Mouse (Mus musculus): ENCODE results near the gene P4ha2. TPM values are rescaled to one million over a fixed set of nuclear protein-coding genes. Genes with fewer than 3 reads are reported as not detected.

The P4ha2 gene
- total RNA-seq, 2 experiments from 2014 or later, result 19.9 to 21.2 TPM

DNA sequence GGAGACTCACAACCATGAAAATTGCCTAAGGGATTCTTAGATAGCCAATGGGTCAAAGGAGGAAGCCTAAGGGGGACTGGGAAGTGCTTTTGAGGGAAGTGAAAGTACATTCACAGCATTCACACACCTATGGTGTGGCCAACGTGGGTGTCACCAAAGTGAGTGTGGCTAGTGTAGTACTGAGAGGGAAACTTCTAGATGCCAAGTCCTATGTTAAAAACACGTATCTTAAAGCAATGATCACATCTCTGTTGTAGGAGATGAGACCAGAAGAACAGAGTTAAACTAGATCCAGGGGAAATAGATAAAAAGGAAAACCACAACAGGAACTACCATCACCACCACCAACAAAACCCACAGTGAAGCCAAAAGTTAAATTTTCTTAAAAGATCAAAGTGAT lies 61.0 kb downstream of the P4ha2 start:
- intact Hi-C loops (cut with DNase I; ENCODE audit: low total_unique reads), result no loop called here
- DNase-seq, result no peak

DNA sequence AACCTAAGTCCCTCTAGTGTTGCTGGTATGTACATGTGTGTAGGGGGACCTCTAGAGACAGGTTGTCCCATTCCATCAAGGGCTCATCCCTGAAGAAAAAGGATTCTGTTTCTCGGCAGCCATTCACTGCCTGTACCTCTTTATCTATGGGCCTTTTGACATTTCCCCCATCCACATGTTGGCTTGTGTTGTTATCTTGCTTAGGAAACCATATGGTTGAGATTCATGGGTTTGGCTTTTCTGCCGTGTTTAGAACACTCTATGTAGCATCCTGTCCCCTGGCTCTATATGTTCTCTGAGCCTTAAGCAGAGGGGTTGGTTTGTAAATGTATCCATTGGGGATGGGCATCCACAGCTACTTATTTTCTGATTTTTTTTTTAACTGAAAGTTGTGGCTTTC lies 61.6 kb downstream of the P4ha2 start:
- DNase-seq, result no peak
- intact Hi-C loops (cut with DNase I; ENCODE audit: low total_unique reads), result no loop called here

DNA sequence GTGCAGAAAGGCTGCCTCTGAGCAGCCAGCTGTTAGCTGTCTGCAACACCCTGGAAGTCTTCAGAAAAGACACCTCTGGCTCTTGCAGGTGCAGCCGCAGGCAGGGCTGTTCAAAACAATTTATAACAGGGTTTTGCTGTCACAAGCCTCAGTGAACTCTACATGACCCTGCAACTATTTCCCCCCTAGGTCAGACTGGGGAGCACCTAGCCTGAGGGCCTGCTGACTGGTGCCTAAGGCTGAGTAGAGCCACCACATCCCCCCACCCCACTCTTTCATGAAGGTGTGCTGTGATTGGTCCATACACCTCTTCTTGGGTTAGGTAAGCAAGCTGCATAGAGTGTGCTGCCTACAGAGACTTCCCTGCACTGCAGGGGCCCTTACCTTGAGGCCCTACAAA lies 63.1 kb downstream of the P4ha2 start:
- DNase-seq, result no peak
- intact Hi-C loops (cut with DNase I; ENCODE audit: low total_unique reads), result no loop called here

DNA sequence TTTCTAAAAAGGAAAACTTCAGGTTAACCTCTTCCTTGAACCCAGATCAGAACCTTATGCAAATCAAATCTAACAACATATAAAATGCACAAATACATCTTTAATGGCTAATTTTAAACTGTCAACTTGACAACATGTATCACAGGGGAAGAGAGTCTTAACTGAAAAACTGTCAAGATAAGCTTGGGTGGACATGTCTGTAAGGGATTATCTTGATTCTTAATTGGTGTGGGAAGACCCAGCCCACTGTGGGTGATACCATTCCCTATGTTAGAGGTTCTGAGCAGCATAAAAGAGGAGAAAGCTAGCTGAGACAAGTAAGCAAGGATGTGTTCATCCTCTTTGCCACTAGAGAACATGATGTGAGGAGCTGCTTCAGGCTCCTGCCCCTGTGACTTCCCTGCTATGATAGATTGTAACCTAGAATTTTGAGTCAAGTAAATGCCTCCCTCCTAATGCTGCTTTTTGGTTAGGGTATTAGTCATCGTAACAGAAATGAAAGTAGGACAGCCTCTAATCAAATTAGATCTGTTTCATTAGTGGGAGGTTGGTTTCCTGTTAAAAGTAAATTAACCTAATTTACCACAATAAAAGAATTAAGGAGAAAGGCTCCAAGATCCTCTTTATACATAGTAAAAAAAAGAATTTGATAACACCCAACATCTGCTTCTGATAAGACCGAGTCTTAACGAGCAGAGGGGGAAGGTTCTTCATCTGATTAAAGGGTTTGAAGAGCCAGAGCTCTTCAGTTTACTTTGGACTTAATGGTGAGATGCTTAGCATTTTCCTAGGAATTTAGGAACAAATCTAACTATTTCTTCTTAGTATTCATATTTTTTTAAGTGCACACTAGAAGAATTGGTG lies 69.8 kb downstream of the P4ha2 start:
- intact Hi-C loops (cut with DNase I; ENCODE audit: low total_unique reads), result no loop called here
- DNase-seq, result no peak

DNA sequence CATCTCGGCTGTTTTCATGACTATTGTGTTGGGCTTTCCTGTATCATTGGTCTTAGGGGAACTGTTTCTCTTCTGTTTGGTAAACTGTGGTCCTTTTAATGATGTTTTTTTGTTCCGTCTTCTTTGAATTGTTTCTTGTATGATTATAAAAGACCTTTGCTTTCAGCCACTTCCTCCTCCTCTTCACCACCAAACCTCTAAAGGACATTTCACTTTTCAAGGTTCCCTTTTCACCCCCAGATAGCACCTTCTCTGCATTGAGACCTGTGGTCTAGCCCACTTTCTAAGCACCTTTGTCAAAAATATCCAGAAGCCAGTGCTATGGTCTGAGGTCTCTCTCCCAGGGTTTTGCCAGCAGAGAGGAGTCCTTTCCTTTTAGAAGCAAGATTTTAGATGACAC lies 71.3 kb downstream of the P4ha2 start:
- intact Hi-C loops (cut with DNase I; ENCODE audit: low total_unique reads), result no loop called here

DNA sequence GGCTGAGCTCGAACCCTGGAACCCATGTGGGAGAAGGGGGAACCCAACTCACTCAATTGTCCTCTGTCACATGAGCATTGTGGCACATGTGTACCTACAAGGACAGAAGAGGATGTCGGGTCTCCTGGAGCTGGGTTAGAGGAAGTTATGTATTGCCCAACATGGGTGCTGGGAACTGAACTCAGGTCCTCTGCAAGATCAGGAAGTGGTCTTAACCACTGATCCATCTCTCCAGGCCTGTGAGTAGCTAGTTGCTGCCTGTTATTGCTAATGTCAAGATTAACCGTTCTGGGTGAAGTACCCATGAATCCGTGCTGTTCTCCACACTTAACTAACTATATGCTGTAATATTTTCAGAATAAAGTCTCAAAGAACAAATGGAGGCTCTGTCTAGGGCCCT lies 74.3 kb downstream of the P4ha2 start:
- intact Hi-C loops (cut with DNase I; ENCODE audit: low total_unique reads), result no loop called here
- DNase-seq, result no peak

More for the DNA sequence above, 71.3 kb downstream of the P4ha2 start:
- DNase-seq, result no peak

DNA sequence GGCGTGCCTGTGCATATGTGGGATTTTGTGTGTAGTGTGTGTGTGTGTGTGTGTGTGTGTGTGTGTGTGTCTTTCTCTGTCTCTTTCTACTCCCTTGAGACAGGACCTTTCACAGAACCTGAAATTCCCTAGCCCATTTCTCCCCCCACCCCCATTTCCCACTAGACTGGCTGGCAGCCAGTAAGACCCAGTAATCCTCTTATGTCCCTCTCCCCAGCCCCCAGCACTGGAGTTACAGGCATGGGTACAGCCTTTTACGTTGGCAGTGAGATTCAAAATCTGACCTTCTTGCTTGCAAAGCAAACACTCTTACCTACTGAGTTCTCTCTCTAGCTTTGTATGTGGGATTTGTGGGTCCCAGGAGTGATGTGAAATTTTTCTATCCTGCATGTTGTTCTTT lies 75.0 kb downstream of the P4ha2 start:
- no peak for DNase-seq
- intact Hi-C loops (cut with DNase I; ENCODE audit: low total_unique reads), result no loop called here

Other genes with a start within 250 kb of the P4ha2 start
- 1 to 10 TPM; 2.1 to 3.7 TPM for gene Gm12216, start 240.8 kb upstream of the P4ha2 start, total RNA-seq (2021)
- 10 to 100 TPM; 11.1 to 11.2 TPM for gene Slc22a5, start 208.4 kb upstream of the P4ha2 start, total RNA-seq (2021)
- 1 to 10 TPM; 1.3 to 1.7 TPM for gene Slc22a21, start 119.8 kb upstream of the P4ha2 start, total RNA-seq (2021)
- 1 to 10 TPM in 1 of 2 experiments, under 1 TPM in 1; 0.89 to 1.4 TPM for gene Slc22a4, start 72.0 kb upstream of the P4ha2 start, total RNA-seq (2021)
- gene Pdlim4, start 31.1 kb upstream of the P4ha2 start, total RNA-seq (2021), result 10 to 100 TPM; 15.6 to 18.8 TPM
- not detected for gene Csf2, start 149.6 kb downstream of the P4ha2 start, total RNA-seq (2021)
- not detected for gene Il3, start 167.2 kb downstream of the P4ha2 start, total RNA-seq (2021)
- gene Acsl6, start 203.7 kb downstream of the P4ha2 start, total RNA-seq (2021), result 10 to 100 TPM; 17.5 to 22.5 TPM

All from gastrocnemius, postnatal 14 days (tissue).